Mouse (Mus musculus) induced T-regulatory cell, adult 2 months (primary cell): ENCODE data around the gene Nup153.
A peak's percentile ranks its signal among the peaks of the same experiment; 100 is the strongest.

Experiments used
- DNase-seq: peaks from one replicate; pipeline ENCODE4 v3.0.0-alpha.2; 2012; ENCODE audit warnings: low read depth

The Nup153 gene

GRCm38 (mm10) chr13:46669620-46670271, 58.0 kb downstream of the Nup153 start:
- peak; percentile 62 for DNase-seq

- DNase-seq = peak; percentile 96
Observed at GRCm38 (mm10) chr13:46669048-46669619, 58.6 kb downstream of the Nup153 start, which contains the start of gene Fam8a1. TSS of gene Fam8a1 (plus strand) at chr13:46669522.

GRCm38 (mm10) chr13:46663461-46663964, 64.2 kb downstream of the Nup153 start:
- DNase-seq = peak; percentile 69

GRCm38 (mm10) chr13:46659211-46659610, 68.5 kb downstream of the Nup153 start:
- no peak for DNase-seq

- no peak for DNase-seq
Observed at GRCm38 (mm10) chr13:46654566-46654965, 73.2 kb downstream of the Nup153 start.

GRCm38 (mm10) chr13:46653671-46654070, 74.1 kb downstream of the Nup153 start:
- DNase-seq = no peak

GRCm38 (mm10) chr13:46652671-46653070, 75.1 kb downstream of the Nup153 start:
- no peak for DNase-seq

- DNase-seq = no peak
Observed at GRCm38 (mm10) chr13:46651853-46652252, 75.9 kb downstream of the Nup153 start.

- DNase-seq = no peak
Observed at GRCm38 (mm10) chr13:46645476-46645875, 82.3 kb downstream of the Nup153 start.

- DNase-seq = peak; percentile 30
Observed at GRCm38 (mm10) chr13:46644175-46644574, 83.6 kb downstream of the Nup153 start.

- DNase-seq = peak; percentile 37
Observed at GRCm38 (mm10) chr13:46642318-46642717, 85.4 kb downstream of the Nup153 start.

GRCm38 (mm10) chr13:46640608-46641468, 86.9 kb downstream of the Nup153 start:
- DNase-seq = no peak

GRCm38 (mm10) chr13:46634133-46634488, 93.6 kb downstream of the Nup153 start:
- DNase-seq = no peak

- no peak for DNase-seq
Observed at GRCm38 (mm10) chr13:46633320-46634132, 94.2 kb downstream of the Nup153 start.

- no peak for DNase-seq
Observed at GRCm38 (mm10) chr13:46632796-46633195, 94.9 kb downstream of the Nup153 start.
